Mouse (Mus musculus) midbrain, embryonic 15.5 days (tissue): Measurements from ENCODE around the gene Bex4. TPM values are rescaled to one million over a fixed set of nuclear protein-coding genes. Genes with fewer than 3 reads are reported as not detected.
"Not testable (repeated sequence)": the region's sequence is repeated elsewhere in the genome, so short reads cannot be mapped to it uniquely, and the experiment has no call there.

Source experiments
- ATAC-seq: fragments of 200-750 bp; cut with Nextera tagmentation; replicated peaks from 2 replicates; pipeline ENCODE4 v1.8.0; 2017; ENCODE audit warnings: moderate TSS enrichment
- H3K27ac ChIP-seq: fragments of 300-500 bp; sonication (generic); 2 replicates; pipeline ENCODE4 v1.5.1; 2015; ENCODE audit warnings: mild to moderate bottlenecking, inconsistent platforms
- H3K27me3 ChIP-seq: fragments of 300-500 bp; sonication (generic); replicated peaks from 2 replicates; pipeline ENCODE4 v1.6.1; 2015; ENCODE audit warnings: inconsistent platforms
- H3K36me3 ChIP-seq: fragments of 300-500 bp; sonication (generic); replicated peaks from 2 replicates; pipeline ENCODE4 v1.6.1; 2015; ENCODE audit warnings: inconsistent platforms
- H3K4me1 ChIP-seq: fragments of 300-500 bp; sonication (generic); 2 replicates; pipeline ENCODE4 v1.6.1; 2015; ENCODE audit warnings: inconsistent platforms
- H3K4me2 ChIP-seq: fragments of 300-500 bp; sonication (generic); 2 replicates; pipeline ENCODE4 v1.6.1; 2015; ENCODE audit warnings: inconsistent platforms, mild to moderate bottlenecking, moderate library complexity
- H3K4me3 ChIP-seq: fragments of 300-500 bp; sonication (generic); 2 replicates; pipeline ENCODE4 v1.5.1; 2015; ENCODE audit warnings: mild to moderate bottlenecking, inconsistent platforms
- H3K9ac ChIP-seq: fragments of 300-500 bp; sonication (generic); 2 replicates; pipeline ENCODE4 v1.6.1; 2015; ENCODE audit warnings: mild to moderate bottlenecking, inconsistent platforms
- H3K9me3 ChIP-seq: fragments of 300-500 bp; sonication (generic); 2 replicates; pipeline ENCODE4 v1.6.1; 2016; ENCODE audit warnings: inconsistent platforms
- WGBS: fragments of 180-500 bp; shearing (Covaris S2); methylation state at CpG from one replicate; pipeline ENCODE4 v1.1.7; 2015; ENCODE audit warnings: mixed read lengths; 5-methylcytosine and 5-hydroxymethylcytosine counted together
- polyA plus RNA-seq: library from polyadenylated mRNA; unstranded; fragments of >200 nt; fragmentation: Nextera tagmentation; extraction: Ambion mirVana; gene quantifications from 2 replicates; pipeline ENCODE4 v1.2.1, GENCODE M21; 2015

Bex4 gene
- polyA plus RNA-seq, result 136 and 147 TPM in 2 replicates

GRCm38 (mm10) chrX:136138827-136139639 is at the start of gene Bex4:
Gene Bex4 (plus strand): TSS chrX:136138996.
- not testable (repeated sequence) for H3K9me3 ChIP-seq, H3K27me3 ChIP-seq, H3K27ac ChIP-seq, H3K36me3 ChIP-seq, H3K4me1 ChIP-seq
- peak; percentile 99 for ATAC-seq
- H3K4me2 ChIP-seq, result peak within 1 kb of the TSS; percentile 50
- WGBS, result 33% methylated on average over 20 of the region's 64 CpGs
- H3K9ac ChIP-seq, result peak within 1 kb of the TSS; percentile 8; the same call in 1 of the 2 replicates
- H3K4me3 ChIP-seq, result peak within 1 kb of the TSS; percentile 41

GRCm38 (mm10) chrX:136092497-136093279 is 46.1 kb upstream of the Bex4 start:
- Histone ChIP-seq H3K36me3 (no peaks in the 10 kb centered on the region), H3K4me3 (no peak overlapping the region), H3K27me3 (no peaks in the 10 kb centered on the region), H3K9me3 (no peaks in the 10 kb centered on the region), H3K4me2 (no peak overlapping the region), H3K4me1 (no peaks in the 10 kb centered on the region), H3K27ac (no peak overlapping the region), H3K9ac (no peak overlapping the region)
- WGBS, result 50% methylated on average over 2 of the region's 2 CpGs
- ATAC-seq, result no peak

- H3K4me2 ChIP-seq, result no peak overlapping the region
- no peaks in the 10 kb centered on the region for H3K36me3 ChIP-seq
- H3K9me3 ChIP-seq, result no peaks in the 10 kb centered on the region
- no peaks in the 10 kb centered on the region for H3K4me1 ChIP-seq
- H3K4me3 ChIP-seq, result no peak overlapping the region
- WGBS, result 25% methylated on average over 2 of the region's 2 CpGs
- peak; percentile 98 for ATAC-seq
- H3K9ac ChIP-seq, result no peak overlapping the region
- H3K27ac ChIP-seq, result peak overlapping the region; percentile 72
- no peaks in the 10 kb centered on the region for H3K27me3 ChIP-seq
These were observed 44.4 kb upstream of the Bex4 start for GRCm38 (mm10) chrX:136094421-136094820.

GRCm38 (mm10) chrX:136104046-136104723 is 34.6 kb upstream of the Bex4 start:
- no peaks in the 10 kb centered on the region for H3K36me3 ChIP-seq
- H3K4me1 ChIP-seq, result 0 out of 2 replicates have a peak, but pooled peaks cover 3% of the 10 kb centered on the region
- H3K27me3 ChIP-seq, result no peaks in the 10 kb centered on the region; the same call in 1 of the 2 replicates
- no peak overlapping the region for H3K4me3 ChIP-seq
- H3K9ac ChIP-seq, result no peak overlapping the region
- no peaks in the 10 kb centered on the region for H3K9me3 ChIP-seq
- H3K27ac ChIP-seq, result peak overlapping the region; percentile 69
- ATAC-seq, result peak; percentile 92
- WGBS, result 40% methylated on average over 4 of the region's 4 CpGs
- H3K4me2 ChIP-seq, result peak overlapping the region; percentile 20

GRCm38 (mm10) chrX:136104724-136105088 is 34.1 kb upstream of the Bex4 start:
- peak overlapping the region; percentile 69 for H3K27ac ChIP-seq

GRCm38 (mm10) chrX:136107942-136108341 is 30.9 kb upstream of the Bex4 start:
- Histone ChIP-seq H3K36me3 (no peaks in the 10 kb centered on the region), H3K9ac (no peak overlapping the region), H3K27me3 (peaks cover 7% of the 10 kb centered on the region), H3K4me3 (no peak overlapping the region), H3K9me3 (no peaks in the 10 kb centered on the region), H3K27ac (no peak overlapping the region), H3K4me2 (no peak overlapping the region; the same call in 1 of the 2 replicates), H3K4me1 (0 out of 2 replicates have a peak, but pooled peaks cover 3% of the 10 kb centered on the region)
- no peak; the same call in 1 of the 2 replicates for ATAC-seq
- 46% methylated on average over 6 of the region's 6 CpGs for WGBS

More at GRCm38 (mm10) chrX:136104724-136105088, 34.1 kb upstream of the Bex4 start:
- no peak overlapping the region for H3K4me3 ChIP-seq
- H3K4me2 ChIP-seq, result peak overlapping the region; percentile 20
- peaks cover 3% of the 10 kb centered on the region; the same call in 1 of the 2 replicates for H3K27me3 ChIP-seq
- WGBS, result 39% methylated on average over 3 of the region's 3 CpGs
- no peak overlapping the region for H3K9ac ChIP-seq
- ATAC-seq, result peak; percentile 84
- 0 out of 2 replicates have a peak, but pooled peaks cover 3% of the 10 kb centered on the region for H3K4me1 ChIP-seq
- H3K36me3 ChIP-seq, result no peaks in the 10 kb centered on the region
- H3K9me3 ChIP-seq, result no peaks in the 10 kb centered on the region

- H3K9me3 ChIP-seq, result no peaks in the 10 kb centered on the region
- peak overlapping the region; percentile 63; the same call in 1 of the 2 replicates for H3K27ac ChIP-seq
- H3K4me1 ChIP-seq, result no peaks in the 10 kb centered on the region
- H3K4me3 ChIP-seq, result peak overlapping the region; percentile 46
- H3K4me2 ChIP-seq, result peak overlapping the region; percentile 49
- ATAC-seq, result peak; percentile 16; the same call in 1 of the 2 replicates
- peaks cover 13% of the 10 kb centered on the region for H3K27me3 ChIP-seq
- no peak overlapping the region for H3K9ac ChIP-seq
- 47% methylated on average over 4 of the region's 4 CpGs for WGBS
- no peaks in the 10 kb centered on the region for H3K36me3 ChIP-seq
These were observed 23.8 kb upstream of the Bex4 start for GRCm38 (mm10) chrX:136115015-136115414.

GRCm38 (mm10) chrX:136115419-136115961 is 23.3 kb upstream of the Bex4 start:
- WGBS, result 24% methylated on average over 23 of the region's 23 CpGs
- Histone ChIP-seq H3K27me3 (peaks cover 13% of the 10 kb centered on the region), H3K36me3 (no peaks in the 10 kb centered on the region), H3K4me3 (peak overlapping the region; percentile 46), H3K4me1 (no peaks in the 10 kb centered on the region), H3K27ac (peak overlapping the region; percentile 92), H3K9me3 (no peaks in the 10 kb centered on the region), H3K9ac (peak overlapping the region; percentile 36), H3K4me2 (peak overlapping the region; percentile 49)
- ATAC-seq, result peak; percentile 99

- no peak overlapping the region for H3K27ac ChIP-seq
- no peak overlapping the region for H3K4me3 ChIP-seq
- no peaks in the 10 kb centered on the region for H3K9me3 ChIP-seq
- H3K27me3 ChIP-seq, result no peaks in the 10 kb centered on the region
- H3K4me1 ChIP-seq, result no peaks in the 10 kb centered on the region
- no peak overlapping the region for H3K4me2 ChIP-seq
- WGBS, result 62% methylated on average over 8 of the region's 8 CpGs
- H3K9ac ChIP-seq, result no peak overlapping the region
- no peaks in the 10 kb centered on the region for H3K36me3 ChIP-seq
- no peak for ATAC-seq
These were observed 11.6 kb upstream of the Bex4 start for GRCm38 (mm10) chrX:136127038-136127743.

GRCm38 (mm10) chrX:136127744-136128064 is 11.1 kb upstream of the Bex4 start:
- WGBS, result 16% methylated on average over 5 of the region's 5 CpGs

GRCm38 (mm10) chrX:136135559-136135958 is 3.2 kb upstream of the Bex4 start:
- H3K4me3 ChIP-seq, result no peak overlapping the region
- no peaks in the 10 kb centered on the region for H3K27me3 ChIP-seq
- H3K36me3 ChIP-seq, result no peaks in the 10 kb centered on the region
- no peaks in the 10 kb centered on the region for H3K9me3 ChIP-seq
- no peaks in the 10 kb centered on the region for H3K4me1 ChIP-seq
- H3K27ac ChIP-seq, result no peak overlapping the region
- H3K4me2 ChIP-seq, result no peak overlapping the region
- no peak overlapping the region for H3K9ac ChIP-seq
- no peak for ATAC-seq
- 92% methylated on average over 4 of the region's 4 CpGs for WGBS

More at GRCm38 (mm10) chrX:136127744-136128064, 11.1 kb upstream of the Bex4 start:
- ATAC-seq, result no peak
- H3K4me3 ChIP-seq, result no peak overlapping the region
- H3K4me1 ChIP-seq, result no peaks in the 10 kb centered on the region
- H3K27ac ChIP-seq, result no peak overlapping the region
- H3K27me3 ChIP-seq, result no peaks in the 10 kb centered on the region
- H3K36me3 ChIP-seq, result no peaks in the 10 kb centered on the region
- H3K9ac ChIP-seq, result no peak overlapping the region
- no peaks in the 10 kb centered on the region for H3K9me3 ChIP-seq
- no peak overlapping the region for H3K4me2 ChIP-seq
